Mouse (Mus musculus) erythroblast, adult 5-6 weeks (primary cell): Measurements from ENCODE around the gene Srd5a2. TPM values are rescaled to one million over a fixed set of nuclear protein-coding genes. Genes with fewer than 3 reads are reported as not detected.

Experiments used
- ATAC-seq: replicated peaks from 2 replicates; pipeline ENCODE4 v1.8.0; 2016; ENCODE audit warnings: moderate number of reproducible peaks, mild to moderate bottlenecking, moderate TSS enrichment, inconsistent platforms; ENCODE audit not compliant: poor library complexity, low FRiP score, severe bottlenecking
- total RNA-seq, 2 experiments: library from RNA; stranded (forward) in 1 of 2; stranded (reverse) in 1 of 2; fragments of 150-400 nt in 1 of 2; fragments of 200-764, 138-1000 nt in 1 of 2; gene quantifications; 2 replicates each; pipeline versions ENCODE4 v1.2.3 to v1.2.4; 2015 to 2017; ENCODE audit warnings: low replicate concordance in 2 of 2

Srd5a2 gene
- total RNA-seq, 2 experiments from 2014 or later = not detected

- ATAC-seq = no peak
These were observed 56.5 kb downstream of the Srd5a2 start for GRCm38 (mm10) chr17:73991264-73991663.

- ATAC-seq = no peak
These were observed 61.1 kb downstream of the Srd5a2 start for GRCm38 (mm10) chr17:73986571-73986970.

GRCm38 (mm10) chr17:73985936-73986335 is 61.8 kb downstream of the Srd5a2 start:
- no peak for ATAC-seq

GRCm38 (mm10) chr17:73984508-73984907 is 63.2 kb downstream of the Srd5a2 start:
- no peak for ATAC-seq

GRCm38 (mm10) chr17:73982871-73983270 is 64.8 kb downstream of the Srd5a2 start:
- no peak for ATAC-seq

- ATAC-seq = no peak
These were observed 71.7 kb downstream of the Srd5a2 start for GRCm38 (mm10) chr17:73976066-73976465.

GRCm38 (mm10) chr17:73972648-73973047 is 75.1 kb downstream of the Srd5a2 start:
- ATAC-seq = no peak

- ATAC-seq = no peak
These were observed 76.4 kb downstream of the Srd5a2 start for GRCm38 (mm10) chr17:73971291-73971690.

GRCm38 (mm10) chr17:73970361-73971027 is 77.2 kb downstream of the Srd5a2 start:
- ATAC-seq = no peak

Other genes with a start within 250 kb of the Srd5a2 start
- gene Ehd3, start 243.8 kb downstream of the Srd5a2 start, total RNA-seq (2015; ENCODE audit: low replicate concordance) = 0.42 and 2.3 TPM in 2 replicates
- gene Ehd3, start 243.8 kb downstream of the Srd5a2 start, total RNA-seq (2017; ENCODE audit: low replicate concordance) = 1.6 TPM in 1 of 2 replicates, not detected in the other
- 39.5 and 54.8 TPM in 2 replicates for gene Xdh, start 97.7 kb downstream of the Srd5a2 start, total RNA-seq (2015; ENCODE audit: low replicate concordance)
- gene Xdh, start 97.7 kb downstream of the Srd5a2 start, total RNA-seq (2017; ENCODE audit: low replicate concordance) = 24.5 and 28.2 TPM in 2 replicates
- gene Memo1, start 247.6 kb upstream of the Srd5a2 start, total RNA-seq (2015; ENCODE audit: low replicate concordance) = 287 and 347 TPM in 2 replicates
- gene Memo1, start 247.6 kb upstream of the Srd5a2 start, total RNA-seq (2017; ENCODE audit: low replicate concordance) = 544 and 662 TPM in 2 replicates